Mouse (Mus musculus): ENCODE data around the gene Nol7. TPM values are rescaled to one million over a fixed set of nuclear protein-coding genes. Genes with fewer than 3 reads are reported as not detected.
A peak's percentile ranks its signal among the peaks of the same experiment; 100 is the strongest.

Nol7 gene
- polyA plus RNA-seq, 1 experiment from 2014 or later = 195 TPM

GRCm38 (mm10) chr13:43364985-43365824 is 33.0 kb upstream of the Nol7 start, which contains the start of gene Sirt5:
TSS of gene Sirt5 (plus strand) at chr13:43365496.
- peak within 1 kb of the TSS; percentile 91 for H3K4me2 ChIP-seq (replicated peaks)
- WGBS = 15% methylated on average over 42 of the region's 42 CpGs
- no peaks in the 10 kb centered on the region for H3K36me3 ChIP-seq (replicated peaks; ENCODE audit: control insufficient read depth, insufficient read depth)
- no peaks in the 10 kb centered on the region for H3K27me3 ChIP-seq (ENCODE audit: control insufficient read depth, insufficient read depth, low read length)
- H3K4me3 ChIP-seq (replicated peaks; ENCODE audit: low read length) = peak within 1 kb of the TSS; percentile 65
- H3K9ac ChIP-seq = peak within 1 kb of the TSS; percentile 83
- peak within 1 kb of the TSS; percentile 81 for H3K27ac ChIP-seq
- H3K4me1 ChIP-seq (replicated peaks; ENCODE audit: control insufficient read depth, insufficient read depth, low read length) = peaks cover 8% of the 10 kb centered on the region; the same call in 1 of the 2 replicates
- peak; percentile 96 for ATAC-seq (ENCODE audit: low FRiP score)
- DNase-seq (ENCODE audit: low spot score) = peak; percentile 90
- no peaks in the 10 kb centered on the region for H3K9me3 ChIP-seq (ENCODE audit: control insufficient read depth, low read length)

DNA sequence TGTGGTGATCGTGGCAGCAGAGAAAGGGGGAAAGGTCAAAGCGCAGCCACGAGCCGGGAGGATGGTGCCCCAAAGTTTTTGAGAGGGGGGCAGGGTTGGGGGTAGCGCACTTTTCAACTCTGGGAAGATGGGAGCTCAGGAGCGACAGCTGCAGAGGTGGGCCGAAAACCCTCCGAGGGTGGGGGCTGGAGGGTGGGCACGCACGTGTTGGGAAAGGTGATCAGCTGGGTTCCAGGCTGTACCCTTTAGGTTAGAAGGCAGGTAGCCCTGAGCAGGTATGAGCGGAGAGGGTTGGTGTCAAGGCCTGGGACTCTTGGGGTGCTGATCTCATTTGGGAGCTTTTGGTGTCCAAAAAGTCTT is 32.4 kb upstream of the Nol7 start:
- DNase-seq (ENCODE audit: low spot score) (no peak), ATAC-seq (ENCODE audit: low FRiP score) (no peak; the same call in 1 of the 2 replicates)
- H3K36me3 ChIP-seq (replicated peaks; ENCODE audit: control insufficient read depth, insufficient read depth) = 0 out of 2 replicates have a peak, but pooled peaks cover 3% of the 10 kb centered on the region
- no peaks in the 10 kb centered on the region for H3K9me3 ChIP-seq (ENCODE audit: control insufficient read depth, low read length)
- H3K4me3 ChIP-seq (replicated peaks; ENCODE audit: low read length) = peak overlapping the region; percentile 65
- peak overlapping the region; percentile 83 for H3K9ac ChIP-seq
- 14% methylated on average over 11 of the region's 11 CpGs for WGBS
- H3K4me2 ChIP-seq (replicated peaks) = peak overlapping the region; percentile 91
- peak overlapping the region; percentile 81 for H3K27ac ChIP-seq
- H3K4me1 ChIP-seq (replicated peaks; ENCODE audit: control insufficient read depth, insufficient read depth, low read length) = peaks cover 8% of the 10 kb centered on the region; the same call in 1 of the 2 replicates
- H3K27me3 ChIP-seq (ENCODE audit: control insufficient read depth, insufficient read depth, low read length) = no peaks in the 10 kb centered on the region

- Histone ChIP-seq H3K27ac (no peak overlapping the region), H3K27me3 (ENCODE audit: control insufficient read depth, insufficient read depth, low read length) (no peaks in the 10 kb centered on the region), H3K4me2 (replicated peaks) (no peak overlapping the region), H3K4me1 (replicated peaks; ENCODE audit: control insufficient read depth, insufficient read depth, low read length) (peaks cover 8% of the 10 kb centered on the region; the same call in 1 of the 2 replicates), H3K9me3 (ENCODE audit: control insufficient read depth, low read length) (no peaks in the 10 kb centered on the region), H3K36me3 (replicated peaks; ENCODE audit: control insufficient read depth, insufficient read depth) (peaks cover 23% of the 10 kb centered on the region), H3K9ac (no peak overlapping the region), H3K4me3 (replicated peaks; ENCODE audit: low read length) (no peak overlapping the region)
- DNase-seq (ENCODE audit: low spot score) (no peak), ATAC-seq (ENCODE audit: low FRiP score) (no peak)
- 96% methylated on average over 6 of the region's 6 CpGs for WGBS
Measured at GRCm38 (mm10) chr13:43370063-43370462, 28.1 kb upstream of the Nol7 start.

DNA sequence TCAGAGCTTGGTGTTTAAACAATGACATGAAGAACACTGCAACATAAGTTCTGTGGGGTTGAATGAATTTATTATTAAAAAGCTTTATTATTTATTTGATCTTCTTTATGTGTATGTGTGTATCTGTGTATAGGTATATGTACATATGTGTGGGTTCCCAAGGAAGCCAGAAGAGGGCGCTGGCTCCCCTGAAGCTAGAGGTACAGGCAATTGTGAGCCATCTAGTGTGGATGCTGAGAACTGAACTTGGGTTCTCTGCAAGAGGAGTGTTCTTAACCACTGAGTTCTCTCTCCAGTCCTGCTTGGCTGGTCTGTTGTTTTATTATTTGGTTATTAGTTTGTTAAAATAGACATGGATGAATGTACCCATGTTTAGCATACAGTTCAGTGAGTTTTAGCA is 25.3 kb upstream of the Nol7 start:
- 80% methylated on average over 1 of the region's 1 CpGs for WGBS
- DNase-seq (ENCODE audit: low spot score) (no peak), ATAC-seq (ENCODE audit: low FRiP score) (no peak)
- Histone ChIP-seq H3K36me3 (replicated peaks; ENCODE audit: control insufficient read depth, insufficient read depth) (peaks cover 38% of the 10 kb centered on the region), H3K27ac (no peak overlapping the region), H3K27me3 (ENCODE audit: control insufficient read depth, insufficient read depth, low read length) (no peaks in the 10 kb centered on the region), H3K4me3 (replicated peaks; ENCODE audit: low read length) (no peak overlapping the region), H3K9ac (no peak overlapping the region), H3K9me3 (ENCODE audit: control insufficient read depth, low read length) (no peaks in the 10 kb centered on the region), H3K4me1 (replicated peaks; ENCODE audit: control insufficient read depth, insufficient read depth, low read length) (no peaks in the 10 kb centered on the region), H3K4me2 (replicated peaks) (no peak overlapping the region)

GRCm38 (mm10) chr13:43374205-43374604 is 24.0 kb upstream of the Nol7 start:
- 89% methylated on average over 10 of the region's 10 CpGs for WGBS
- Histone ChIP-seq H3K9me3 (ENCODE audit: control insufficient read depth, low read length) (no peaks in the 10 kb centered on the region), H3K4me1 (replicated peaks; ENCODE audit: control insufficient read depth, insufficient read depth, low read length) (no peaks in the 10 kb centered on the region), H3K27me3 (ENCODE audit: control insufficient read depth, insufficient read depth, low read length) (no peaks in the 10 kb centered on the region), H3K4me2 (replicated peaks) (no peak overlapping the region), H3K4me3 (replicated peaks; ENCODE audit: low read length) (no peak overlapping the region), H3K9ac (no peak overlapping the region), H3K36me3 (replicated peaks; ENCODE audit: control insufficient read depth, insufficient read depth) (peaks cover 41% of the 10 kb centered on the region), H3K27ac (no peak overlapping the region)
- no peak for DNase-seq (ENCODE audit: low spot score)
- ATAC-seq (ENCODE audit: low FRiP score) = no peak

DNA sequence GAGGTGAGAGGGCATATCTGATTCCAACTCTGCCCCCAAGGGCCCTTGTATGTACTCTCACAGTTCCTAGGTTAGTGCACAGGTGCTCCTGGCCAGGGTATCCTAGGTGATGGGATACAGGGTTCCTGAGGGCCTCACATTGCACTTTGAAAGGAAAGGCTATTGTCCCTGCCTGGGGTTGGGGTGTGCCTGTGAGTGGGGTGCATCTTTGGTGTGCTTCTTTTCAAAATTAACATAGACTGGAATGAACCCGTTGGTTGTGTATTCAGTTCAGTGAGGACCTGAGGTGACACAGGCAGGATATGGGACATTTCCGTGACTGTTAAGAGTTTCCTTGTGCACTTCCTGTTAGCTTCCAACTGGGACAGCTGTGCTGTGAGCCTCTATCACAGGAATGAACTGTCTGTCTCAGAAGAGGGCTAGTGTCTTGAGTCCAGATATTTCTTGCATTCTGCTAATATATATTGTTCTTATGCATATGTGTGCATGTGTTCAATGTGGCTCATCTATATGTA is 23.2 kb upstream of the Nol7 start:
- 73% methylated on average over 2 of the region's 2 CpGs for WGBS

GRCm38 (mm10) chr13:43379989-43380388 is 18.2 kb upstream of the Nol7 start:
- no peak overlapping the region for H3K4me2 ChIP-seq (replicated peaks)
- peaks cover 18% of the 10 kb centered on the region for H3K36me3 ChIP-seq (replicated peaks; ENCODE audit: control insufficient read depth, insufficient read depth)
- H3K4me3 ChIP-seq (replicated peaks; ENCODE audit: low read length) = no peak overlapping the region
- H3K27ac ChIP-seq = no peak overlapping the region
- H3K4me1 ChIP-seq (replicated peaks; ENCODE audit: control insufficient read depth, insufficient read depth, low read length) = no peaks in the 10 kb centered on the region
- H3K9ac ChIP-seq = no peak overlapping the region
- no peaks in the 10 kb centered on the region for H3K27me3 ChIP-seq (ENCODE audit: control insufficient read depth, insufficient read depth, low read length)
- H3K9me3 ChIP-seq (ENCODE audit: control insufficient read depth, low read length) = no peaks in the 10 kb centered on the region
- ATAC-seq (ENCODE audit: low FRiP score) (no peak), DNase-seq (ENCODE audit: low spot score) (no peak)
- 84% methylated on average over 3 of the region's 3 CpGs for WGBS

More for the DNA sequence above, 23.2 kb upstream of the Nol7 start:
- no peak overlapping the region for H3K4me2 ChIP-seq (replicated peaks)
- no peaks in the 10 kb centered on the region for H3K4me1 ChIP-seq (replicated peaks; ENCODE audit: control insufficient read depth, insufficient read depth, low read length)
- no peaks in the 10 kb centered on the region for H3K27me3 ChIP-seq (ENCODE audit: control insufficient read depth, insufficient read depth, low read length)
- H3K9ac ChIP-seq = no peak overlapping the region
- no peak overlapping the region for H3K27ac ChIP-seq
- DNase-seq (ENCODE audit: low spot score) = no peak
- H3K4me3 ChIP-seq (replicated peaks; ENCODE audit: low read length) = no peak overlapping the region
- H3K9me3 ChIP-seq (ENCODE audit: control insufficient read depth, low read length) = no peaks in the 10 kb centered on the region
- H3K36me3 ChIP-seq (replicated peaks; ENCODE audit: control insufficient read depth, insufficient read depth) = peaks cover 41% of the 10 kb centered on the region
- ATAC-seq (ENCODE audit: low FRiP score) = no peak

DNA sequence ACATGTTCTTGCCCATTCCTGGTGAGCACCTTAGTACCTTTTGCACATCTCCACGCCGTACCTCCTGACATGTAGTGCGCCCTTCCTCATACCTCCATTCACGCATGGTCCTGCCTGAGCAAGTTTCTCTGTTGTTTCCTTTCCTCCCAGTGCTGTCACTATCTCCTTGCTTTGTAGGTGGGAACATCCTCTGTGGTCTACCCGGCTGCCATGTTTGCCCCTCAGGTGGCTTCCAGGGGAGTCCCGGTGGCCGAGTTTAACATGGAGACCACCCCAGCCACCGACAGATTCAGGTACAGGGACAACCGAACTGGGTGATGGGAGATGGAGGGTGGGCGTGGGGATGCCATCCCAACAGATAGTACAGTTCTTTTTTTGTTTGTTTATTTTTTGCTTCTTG is 12.9 kb upstream of the Nol7 start:
- no peak for ATAC-seq (ENCODE audit: low FRiP score)
- WGBS = 99% methylated on average over 10 of the region's 10 CpGs
- H3K27ac ChIP-seq = no peak overlapping the region

GRCm38 (mm10) chr13:43397700-43398296 is 392 bp upstream of the Nol7 start:
- H3K4me1 ChIP-seq (replicated peaks; ENCODE audit: control insufficient read depth, insufficient read depth, low read length) = no peaks in the 10 kb centered on the region; the same call in 1 of the 2 replicates
- no peaks in the 10 kb centered on the region for H3K9me3 ChIP-seq (ENCODE audit: control insufficient read depth, low read length)
- DNase-seq (ENCODE audit: low spot score) (no peak), ATAC-seq (ENCODE audit: low FRiP score) (no peak)
- no peak overlapping the region for H3K27ac ChIP-seq
- 54% methylated on average over 13 of the region's 17 CpGs for WGBS
- H3K9ac ChIP-seq = peak overlapping the region; percentile 66; the same call in 1 of the 2 replicates
- H3K36me3 ChIP-seq (replicated peaks; ENCODE audit: control insufficient read depth, insufficient read depth) = peaks cover 31% of the 10 kb centered on the region
- peak overlapping the region; percentile 59; the same call in 1 of the 2 replicates for H3K4me2 ChIP-seq (replicated peaks)
- no peaks in the 10 kb centered on the region for H3K27me3 ChIP-seq (ENCODE audit: control insufficient read depth, insufficient read depth, low read length)
- H3K4me3 ChIP-seq (replicated peaks; ENCODE audit: low read length) = peak overlapping the region; percentile 49

More for the DNA sequence above, 12.9 kb upstream of the Nol7 start:
- no peak for DNase-seq (ENCODE audit: low spot score)
- Histone ChIP-seq H3K4me2 (replicated peaks) (no peak overlapping the region), H3K4me3 (replicated peaks; ENCODE audit: low read length) (no peak overlapping the region), H3K9ac (no peak overlapping the region), H3K4me1 (replicated peaks; ENCODE audit: control insufficient read depth, insufficient read depth, low read length) (no peaks in the 10 kb centered on the region), H3K36me3 (replicated peaks; ENCODE audit: control insufficient read depth, insufficient read depth) (peaks cover 10% of the 10 kb centered on the region), H3K9me3 (ENCODE audit: control insufficient read depth, low read length) (no peaks in the 10 kb centered on the region), H3K27me3 (ENCODE audit: control insufficient read depth, insufficient read depth, low read length) (no peaks in the 10 kb centered on the region)
